Mouse (Mus musculus): Measurements from ENCODE around the gene Setd5. TPM values are rescaled to one million over a fixed set of nuclear protein-coding genes. Genes with fewer than 3 reads are reported as not detected.

Setd5 gene
- polyA plus RNA-seq, 1 experiment from 2014 or later: 20.1 TPM

- ATAC-seq (ENCODE audit: low read depth): no peak
- Histone ChIP-seq H3K36me3 (ENCODE audit: control insufficient read depth, insufficient read depth) (peaks cover 27% of the 10 kb centered on the region), H3K4me1 (ENCODE audit: control insufficient read depth, low read depth, low read length) (peaks cover 16% of the 10 kb centered on the region), H3K9me3 (replicated peaks; ENCODE audit: control insufficient read depth, low read length) (no peaks in the 10 kb centered on the region), H3K4me3 (ENCODE audit: low read depth, low read length) (no peak overlapping the region), H3K27me3 (ENCODE audit: control insufficient read depth, insufficient read depth, low read depth, low read length) (no peaks in the 10 kb centered on the region), H3K9ac (ENCODE audit: low read depth, low read length) (no peak overlapping the region), H3K4me2 (ENCODE audit: low read depth, low read length) (no peak overlapping the region), H3K27ac (ENCODE audit: low read length) (no peak overlapping the region)
- 79% methylated on average over 1 of the region's 1 CpGs for WGBS (ENCODE audit: insufficient replicate concordance)
These were observed 8.0 kb upstream of the Setd5 start for GRCm38 (mm10) chr6:113069154-113069553.

DNA sequence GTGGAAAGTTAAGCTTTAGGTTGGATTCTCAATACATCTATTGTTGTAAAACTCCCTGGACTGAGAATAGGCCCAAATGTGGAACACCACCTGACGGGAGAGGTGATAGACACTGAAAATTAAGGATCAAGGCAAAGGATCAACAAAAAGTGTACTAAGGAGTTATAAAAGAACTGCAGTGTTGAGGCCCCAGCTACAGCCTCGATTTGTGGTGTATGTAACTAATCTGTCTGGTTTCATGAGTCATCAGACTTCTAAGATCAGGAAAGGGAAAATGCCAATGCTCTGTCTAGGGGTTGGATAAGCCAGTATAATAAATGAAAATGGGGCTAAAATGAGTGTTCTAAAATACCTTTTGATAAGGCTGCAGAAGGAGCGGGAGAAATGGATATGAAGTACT lies 1.9 kb upstream of the Setd5 start:
- Histone ChIP-seq H3K36me3 (ENCODE audit: control insufficient read depth, insufficient read depth) (no peaks in the 10 kb centered on the region), H3K27me3 (ENCODE audit: control insufficient read depth, insufficient read depth, low read depth, low read length) (no peaks in the 10 kb centered on the region), H3K27ac (ENCODE audit: low read length) (peak overlapping the region; percentile 100), H3K9ac (ENCODE audit: low read depth, low read length) (peak overlapping the region; percentile 92), H3K9me3 (replicated peaks; ENCODE audit: control insufficient read depth, low read length) (no peaks in the 10 kb centered on the region), H3K4me2 (ENCODE audit: low read depth, low read length) (peak overlapping the region; percentile 77), H3K4me1 (ENCODE audit: control insufficient read depth, low read depth, low read length) (peaks cover 22% of the 10 kb centered on the region), H3K4me3 (ENCODE audit: low read depth, low read length) (peak overlapping the region; percentile 90)
- WGBS (ENCODE audit: insufficient replicate concordance): 13% methylated on average over 3 of the region's 3 CpGs
- no peak for ATAC-seq (ENCODE audit: low read depth)

- ATAC-seq (ENCODE audit: low read depth): peak; percentile 73
These were observed 1.0 kb upstream of the Setd5 start for GRCm38 (mm10) chr6:113076012-113076685.

GRCm38 (mm10) chr6:113077569-113078030 lies 435 bp downstream of the Setd5 start:
- WGBS (ENCODE audit: insufficient replicate concordance): 0% methylated on average over 28 of the region's 28 CpGs
- peaks cover 30% of the 10 kb centered on the region for H3K4me1 ChIP-seq (ENCODE audit: control insufficient read depth, low read depth, low read length)

More at GRCm38 (mm10) chr6:113076012-113076685, 1.0 kb upstream of the Setd5 start:
- no peaks in the 10 kb centered on the region for H3K9me3 ChIP-seq (replicated peaks; ENCODE audit: control insufficient read depth, low read length)
- H3K4me1 ChIP-seq (ENCODE audit: control insufficient read depth, low read depth, low read length): peaks cover 24% of the 10 kb centered on the region
- H3K4me2 ChIP-seq (ENCODE audit: low read depth, low read length): peak overlapping the region; percentile 77
- H3K27me3 ChIP-seq (ENCODE audit: control insufficient read depth, insufficient read depth, low read depth, low read length): no peaks in the 10 kb centered on the region
- peak overlapping the region; percentile 92 for H3K9ac ChIP-seq (ENCODE audit: low read depth, low read length)
- H3K4me3 ChIP-seq (ENCODE audit: low read depth, low read length): peak overlapping the region; percentile 90
- under 1% methylated on average over 52 of the region's 55 CpGs for WGBS (ENCODE audit: insufficient replicate concordance)
- H3K36me3 ChIP-seq (ENCODE audit: control insufficient read depth, insufficient read depth): no peaks in the 10 kb centered on the region
- peak overlapping the region; percentile 100 for H3K27ac ChIP-seq (ENCODE audit: low read length)

DNA sequence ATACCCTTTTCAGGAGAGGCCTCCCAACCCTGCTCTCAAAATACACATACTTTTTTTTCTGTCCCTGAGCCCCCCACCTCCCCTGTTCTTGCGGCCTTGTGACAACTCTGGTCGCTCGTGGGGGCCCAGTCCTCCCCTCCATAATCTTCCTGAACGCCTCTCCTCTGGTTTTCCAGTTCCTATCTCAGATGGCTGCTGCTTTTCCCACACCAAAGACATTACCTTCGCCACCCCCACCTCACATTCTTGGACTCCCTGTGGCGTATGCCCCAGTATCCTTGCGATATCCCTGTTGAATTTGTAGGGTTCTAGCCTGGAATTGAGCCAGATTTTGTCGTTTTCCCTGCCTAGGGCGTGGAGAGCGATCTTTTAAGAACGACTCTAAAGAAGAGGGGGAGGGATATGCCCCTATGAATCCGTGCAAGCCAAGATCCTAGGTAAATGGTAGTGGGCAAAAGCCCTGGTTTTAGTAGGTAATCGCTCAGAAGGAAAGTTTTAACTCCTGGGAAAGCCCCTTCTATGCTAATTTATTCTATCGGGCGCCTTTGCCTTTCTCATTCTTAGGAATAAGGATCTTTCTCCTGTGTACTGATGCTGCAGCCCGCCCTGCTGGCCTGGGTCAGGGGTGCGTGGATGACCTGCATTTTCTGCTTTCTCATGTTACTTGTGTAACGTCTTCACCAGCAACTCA lies 1.0 kb downstream of the Setd5 start:
- no peaks in the 10 kb centered on the region for H3K9me3 ChIP-seq (replicated peaks; ENCODE audit: control insufficient read depth, low read length)
- peaks cover 30% of the 10 kb centered on the region for H3K4me1 ChIP-seq (ENCODE audit: control insufficient read depth, low read depth, low read length)
- under 1% methylated on average over 18 of the region's 18 CpGs for WGBS (ENCODE audit: insufficient replicate concordance)
- H3K4me2 ChIP-seq (ENCODE audit: low read depth, low read length): peak overlapping the region; percentile 56
- no peaks in the 10 kb centered on the region for H3K36me3 ChIP-seq (ENCODE audit: control insufficient read depth, insufficient read depth)
- no peak for ATAC-seq (ENCODE audit: low read depth)
- no peaks in the 10 kb centered on the region for H3K27me3 ChIP-seq (ENCODE audit: control insufficient read depth, insufficient read depth, low read depth, low read length)
- H3K4me3 ChIP-seq (ENCODE audit: low read depth, low read length): peak overlapping the region; percentile 90
- H3K9ac ChIP-seq (ENCODE audit: low read depth, low read length): peak overlapping the region; percentile 98
- peak overlapping the region; percentile 100 for H3K27ac ChIP-seq (ENCODE audit: low read length)

More at GRCm38 (mm10) chr6:113077569-113078030, 435 bp downstream of the Setd5 start:
- Histone ChIP-seq H3K9me3 (replicated peaks; ENCODE audit: control insufficient read depth, low read length) (no peaks in the 10 kb centered on the region), H3K4me2 (ENCODE audit: low read depth, low read length) (peak overlapping the region; percentile 56), H3K27me3 (ENCODE audit: control insufficient read depth, insufficient read depth, low read depth, low read length) (no peaks in the 10 kb centered on the region), H3K4me3 (ENCODE audit: low read depth, low read length) (peak overlapping the region; percentile 90), H3K27ac (ENCODE audit: low read length) (peak overlapping the region; percentile 100), H3K36me3 (ENCODE audit: control insufficient read depth, insufficient read depth) (no peaks in the 10 kb centered on the region), H3K9ac (ENCODE audit: low read depth, low read length) (peak overlapping the region; percentile 98)
- ATAC-seq (ENCODE audit: low read depth): no peak

- WGBS (ENCODE audit: insufficient replicate concordance): 0% methylated on average over 3 of the region's 3 CpGs
- peak overlapping the region; percentile 90 for H3K4me3 ChIP-seq (ENCODE audit: low read depth, low read length)
- no peaks in the 10 kb centered on the region for H3K27me3 ChIP-seq (ENCODE audit: control insufficient read depth, insufficient read depth, low read depth, low read length)
- H3K36me3 ChIP-seq (ENCODE audit: control insufficient read depth, insufficient read depth): no peaks in the 10 kb centered on the region
- peaks cover 25% of the 10 kb centered on the region for H3K4me1 ChIP-seq (ENCODE audit: control insufficient read depth, low read depth, low read length)
- H3K9ac ChIP-seq (ENCODE audit: low read depth, low read length): peak overlapping the region; percentile 67
- H3K4me2 ChIP-seq (ENCODE audit: low read depth, low read length): peak overlapping the region; percentile 56
- H3K9me3 ChIP-seq (replicated peaks; ENCODE audit: control insufficient read depth, low read length): no peaks in the 10 kb centered on the region
- peak overlapping the region; percentile 70 for H3K27ac ChIP-seq (ENCODE audit: low read length)
- ATAC-seq (ENCODE audit: low read depth): no peak
These were observed 2.3 kb downstream of the Setd5 start for GRCm38 (mm10) chr6:113079492-113079891.

DNA sequence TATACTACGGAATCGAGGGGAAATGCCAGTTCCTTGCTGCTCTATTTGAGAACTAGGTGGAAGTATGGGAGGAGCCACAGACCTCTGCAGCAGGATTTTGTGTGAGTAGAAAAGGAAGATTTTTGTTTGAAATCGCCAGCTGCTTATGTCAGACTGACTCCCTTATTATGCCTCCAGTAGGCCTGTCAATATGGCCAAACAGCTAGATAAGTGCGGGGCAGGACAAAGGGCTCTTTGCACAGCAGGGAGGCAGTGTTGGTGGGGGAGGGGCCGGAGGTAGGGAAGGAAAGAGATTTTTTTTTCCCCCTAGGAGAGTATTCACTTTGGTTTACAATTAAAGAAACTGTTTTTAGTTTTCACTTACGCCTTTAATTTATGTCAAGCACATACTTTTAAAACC lies 5.1 kb downstream of the Setd5 start:
- Histone ChIP-seq H3K4me2 (ENCODE audit: low read depth, low read length) (peak overlapping the region; percentile 28), H3K9ac (ENCODE audit: low read depth, low read length) (no peak overlapping the region; the same call in 1 of the 2 replicates), H3K4me1 (ENCODE audit: control insufficient read depth, low read depth, low read length) (peaks cover 21% of the 10 kb centered on the region), H3K27me3 (ENCODE audit: control insufficient read depth, insufficient read depth, low read depth, low read length) (no peaks in the 10 kb centered on the region), H3K36me3 (ENCODE audit: control insufficient read depth, insufficient read depth) (no peaks in the 10 kb centered on the region), H3K27ac (ENCODE audit: low read length) (peak overlapping the region; percentile 22; the same call in 1 of the 2 replicates), H3K4me3 (ENCODE audit: low read depth, low read length) (no peak overlapping the region), H3K9me3 (replicated peaks; ENCODE audit: control insufficient read depth, low read length) (no peaks in the 10 kb centered on the region)
- ATAC-seq (ENCODE audit: low read depth): no peak
- 32% methylated on average over 6 of the region's 6 CpGs for WGBS (ENCODE audit: insufficient replicate concordance)

DNA sequence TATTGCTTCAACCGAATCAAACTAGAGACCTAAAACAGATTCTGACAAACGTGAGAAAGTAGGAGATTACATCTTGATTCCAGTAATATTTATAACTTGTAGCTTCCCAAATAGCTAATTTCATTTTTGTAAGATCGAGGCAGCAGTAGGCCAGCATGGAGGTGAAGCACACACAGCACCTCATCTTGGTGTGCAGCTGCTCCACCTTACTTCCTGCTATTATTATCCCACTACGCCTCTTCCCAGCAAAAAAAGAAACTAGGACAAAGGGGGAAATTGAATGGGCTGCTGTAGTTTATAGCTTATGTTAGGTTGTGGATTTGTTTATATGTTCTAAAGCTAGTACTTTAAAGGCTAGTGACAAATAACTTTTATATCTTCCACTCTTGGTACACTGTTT lies 7.4 kb downstream of the Setd5 start:
- Histone ChIP-seq H3K4me2 (ENCODE audit: low read depth, low read length) (no peak overlapping the region), H3K4me1 (ENCODE audit: control insufficient read depth, low read depth, low read length) (peaks cover 17% of the 10 kb centered on the region), H3K36me3 (ENCODE audit: control insufficient read depth, insufficient read depth) (no peaks in the 10 kb centered on the region), H3K9me3 (replicated peaks; ENCODE audit: control insufficient read depth, low read length) (no peaks in the 10 kb centered on the region), H3K4me3 (ENCODE audit: low read depth, low read length) (no peak overlapping the region), H3K27me3 (ENCODE audit: control insufficient read depth, insufficient read depth, low read depth, low read length) (no peaks in the 10 kb centered on the region), H3K27ac (ENCODE audit: low read length) (no peak overlapping the region), H3K9ac (ENCODE audit: low read depth, low read length) (no peak overlapping the region)
- no peak for ATAC-seq (ENCODE audit: low read depth)
- WGBS (ENCODE audit: insufficient replicate concordance): 52% methylated on average over 4 of the region's 4 CpGs

DNA sequence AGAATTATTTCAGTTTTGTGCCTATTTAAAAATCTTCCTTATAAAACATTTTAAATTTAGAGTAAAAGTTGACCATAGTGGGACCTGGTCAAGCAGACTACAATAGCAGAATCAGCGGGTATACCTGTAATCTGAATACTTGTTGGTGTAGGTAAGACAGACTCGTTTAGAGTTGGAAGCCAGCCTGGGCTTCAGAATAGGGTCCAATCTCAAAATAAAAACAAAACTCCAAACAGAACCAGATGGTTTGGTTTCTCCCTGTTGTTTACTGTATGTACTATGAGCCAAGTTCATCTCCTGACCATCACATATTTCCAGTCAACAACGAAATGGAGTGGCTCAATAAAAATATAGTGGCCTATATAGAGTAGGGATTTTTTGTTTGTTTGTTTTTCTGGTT lies 16.0 kb downstream of the Setd5 start:
- ATAC-seq (ENCODE audit: low read depth): no peak
- H3K27me3 ChIP-seq (ENCODE audit: control insufficient read depth, insufficient read depth, low read depth, low read length): no peaks in the 10 kb centered on the region

More for the DNA sequence above, 16.0 kb downstream of the Setd5 start:
- H3K36me3 ChIP-seq (ENCODE audit: control insufficient read depth, insufficient read depth): no peaks in the 10 kb centered on the region
- H3K9me3 ChIP-seq (replicated peaks; ENCODE audit: control insufficient read depth, low read length): no peaks in the 10 kb centered on the region
- H3K4me2 ChIP-seq (ENCODE audit: low read depth, low read length): no peak overlapping the region
- H3K4me3 ChIP-seq (ENCODE audit: low read depth, low read length): no peak overlapping the region
- WGBS (ENCODE audit: insufficient replicate concordance): 78% methylated on average over 3 of the region's 3 CpGs
- no peaks in the 10 kb centered on the region; the same call in none of the 2 replicates for H3K4me1 ChIP-seq (ENCODE audit: control insufficient read depth, low read depth, low read length)
- no peak overlapping the region for H3K27ac ChIP-seq (ENCODE audit: low read length)
- no peak overlapping the region for H3K9ac ChIP-seq (ENCODE audit: low read depth, low read length)
